In genomic region chr4:136424120-136424999, GRCm38 (mm10) we compare ENCODE assay signal across 8 mouse cellular contexts. TPM values are rescaled to one million over a fixed set of nuclear protein-coding genes. Genes with fewer than 3 reads are reported as not detected.
A peak's percentile ranks its signal among the peaks of the same experiment; 100 is the strongest.
DNase-seq lines count a peak whose midpoint lies in the region; ATAC-seq and TF ChIP-seq lines count a peak whose summit lies in the region.

No protein-coding gene starts in this region.

- peak; percentile 38 for ATAC-seq in lung, postnatal 0 days
- ATAC-seq in hindbrain, embryonic 11.5 days (ENCODE audit: low FRiP score), result 0 out of 2 replicates have a peak, but pooled peaks have one; percentile 17
- peak; percentile 43 for ATAC-seq in midbrain, embryonic 14.5 days (ENCODE audit: low FRiP score, low TSS enrichment)

- DNase-seq in adrenal gland, postnatal 14 days, result peak; percentile 27
- DNase-seq in adrenal gland, adult 8-10 months, result no peak
- no peak for DNase-seq in lung, postnatal 0 days (ENCODE audit: low spot score)
- no peak for DNase-seq in lung, postnatal 14 days
- peak; percentile 51 for DNase-seq in hindbrain, embryonic 11.5 days (ENCODE audit: low spot score)
- DNase-seq in midbrain, embryonic 14.5 days, result peak; percentile 57
- DNase-seq in c-Kit-positive CD71-positive TER-119-positive erythroid progenitor cells, embryonic 14.5 days (ENCODE audit: low spot score), result no peak
- no peak for DNase-seq in spleen, adult 12 weeks (ENCODE audit: low spot score)

- WGBS in lung, postnatal 0 days, result 4% methylated on average over 59 of the region's 70 CpGs
- WGBS in hindbrain, embryonic 11.5 days, result 1% methylated on average over 58 of the region's 70 CpGs
- WGBS in midbrain, embryonic 14.5 days, result 1% methylated on average over 65 of the region's 70 CpGs

- H3K27ac ChIP-seq in lung, postnatal 0 days (ENCODE audit: low read length), result no peak overlapping the region
- no peak overlapping the region for H3K27ac ChIP-seq in hindbrain, embryonic 11.5 days (ENCODE audit: low read depth, low read length)
- H3K27ac ChIP-seq in midbrain, embryonic 14.5 days (replicated peaks; ENCODE audit: low read depth, low read length), result no peak overlapping the region

- no peak for TF ChIP-seq EP300 in lung, postnatal 0 days (IDR thresholded peaks at IDR 0.05)

- no peak for TF ChIP-seq CTCF in lung, postnatal 0 days (IDR thresholded peaks at IDR 0.05)

- peaks cover 20% of the 10 kb centered on the region for H3K27me3 ChIP-seq in lung, postnatal 0 days (replicated peaks; ENCODE audit: insufficient read depth, low read length)
- peaks cover 23% of the 10 kb centered on the region for H3K27me3 ChIP-seq in hindbrain, embryonic 11.5 days (ENCODE audit: control insufficient read depth, insufficient read depth, low read length)
- peaks cover 15% of the 10 kb centered on the region for H3K27me3 ChIP-seq in midbrain, embryonic 14.5 days (ENCODE audit: control insufficient read depth, insufficient read depth, low read length)

- H3K4me2 ChIP-seq in lung, postnatal 0 days (replicated peaks; ENCODE audit: low read depth, low read length), result peak overlapping the region; percentile 75
- peak overlapping the region; percentile 86 for H3K4me2 ChIP-seq in hindbrain, embryonic 11.5 days (replicated peaks; ENCODE audit: low read depth, low read length)
- peak overlapping the region; percentile 75 for H3K4me2 ChIP-seq in midbrain, embryonic 14.5 days (ENCODE audit: low read length)

- 0 out of 2 replicates have a peak, but pooled peaks cover 5% of the 10 kb centered on the region for H3K4me1 ChIP-seq in lung, postnatal 0 days (ENCODE audit: insufficient read depth, low read depth, low read length)
- peaks cover 8% of the 10 kb centered on the region for H3K4me1 ChIP-seq in hindbrain, embryonic 11.5 days (replicated peaks; ENCODE audit: control insufficient read depth, insufficient read depth, low read length)
- H3K4me1 ChIP-seq in midbrain, embryonic 14.5 days (ENCODE audit: control insufficient read depth, insufficient read depth, low read length), result peaks cover 10% of the 10 kb centered on the region; the same call in 1 of the 2 replicates

- H3K36me3 ChIP-seq in lung, postnatal 0 days (ENCODE audit: insufficient read depth, low read length), result no peaks in the 10 kb centered on the region
- no peaks in the 10 kb centered on the region for H3K36me3 ChIP-seq in hindbrain, embryonic 11.5 days (ENCODE audit: control insufficient read depth, insufficient read depth, low read length)
- no peaks in the 10 kb centered on the region for H3K36me3 ChIP-seq in midbrain, embryonic 14.5 days (ENCODE audit: control insufficient read depth, insufficient read depth, low read length)

- H3K9me3 ChIP-seq in lung, postnatal 0 days (ENCODE audit: low read length), result no peaks in the 10 kb centered on the region
- H3K9me3 ChIP-seq in hindbrain, embryonic 11.5 days (ENCODE audit: control insufficient read depth, low read length), result no peaks in the 10 kb centered on the region
- H3K9me3 ChIP-seq in midbrain, embryonic 14.5 days (ENCODE audit: control insufficient read depth, low read length), result no peaks in the 10 kb centered on the region

- H3K4me3 ChIP-seq in lung, postnatal 0 days (ENCODE audit: low read depth, low read length), result peak overlapping the region; percentile 39
- H3K4me3 ChIP-seq in hindbrain, embryonic 11.5 days (ENCODE audit: low read depth, low read length), result peak overlapping the region; percentile 37
- H3K4me3 ChIP-seq in midbrain, embryonic 14.5 days (replicated peaks; ENCODE audit: low read depth, low read length), result peak overlapping the region; percentile 40

- no peak overlapping the region for H3K9ac ChIP-seq in lung, postnatal 0 days (replicated peaks; ENCODE audit: low read depth)
- peak overlapping the region; percentile 42; the same call in 1 of the 2 replicates for H3K9ac ChIP-seq in hindbrain, embryonic 11.5 days (ENCODE audit: low read depth, low read length)
- peak overlapping the region; percentile 52 for H3K9ac ChIP-seq in midbrain, embryonic 14.5 days (replicated peaks; ENCODE audit: low read length)

RNA-seq across cellular contexts. Expression of gene Htr1d, which starts 1.0 kb away (rescaled TPM):
- total RNA-seq in adrenal gland, postnatal 14 days (2021), result 0.15 TPM in 1 of 2 replicates, not detected in the other
- under 1 TPM in 1 of 4 experiments, not detected in 3; 0.19 TPM for total RNA-seq in adrenal gland, adult 8-10 months (2022)
- polyA plus RNA-seq in lung, postnatal 0 days (2015; fragmentation: Nextera tagmentation; extraction: Ambion mirVana), result 0.10 TPM in 1 of 2 replicates, not detected in the other
- polyA plus RNA-seq in hindbrain, embryonic 11.5 days (2014; fragmentation: Nextera tagmentation; extraction: Ambion mirVana), result 0.28 and 0.52 TPM in 2 replicates
- polyA plus RNA-seq in midbrain, embryonic 14.5 days (2014; fragmentation: Nextera tagmentation; extraction: Ambion mirVana), result 0.86 and 1.3 TPM in 2 replicates

RNA-seq across cellular contexts. Expression of gene 6030445D17Rik, which starts 37.7 kb away (rescaled TPM):
- total RNA-seq in adrenal gland, postnatal 14 days (2021), result 0.56 and 0.70 TPM in 2 replicates
- total RNA-seq in adrenal gland, adult 8-10 months (2022), result under 1 TPM; 0.31 to 0.92 (median 0.50) TPM
- polyA plus RNA-seq in lung, postnatal 0 days (2015; fragmentation: Nextera tagmentation; extraction: Ambion mirVana), result 0.36 and 0.78 TPM in 2 replicates
- not detected in 2 replicates for polyA plus RNA-seq in hindbrain, embryonic 11.5 days (2014; fragmentation: Nextera tagmentation; extraction: Ambion mirVana)
- polyA plus RNA-seq in midbrain, embryonic 14.5 days (2014; fragmentation: Nextera tagmentation; extraction: Ambion mirVana), result 0.12 and 0.16 TPM in 2 replicates

RNA-seq across cellular contexts. Expression of gene Luzp1, which starts 45.2 kb away (rescaled TPM):
- 34.4 and 34.6 TPM in 2 replicates for total RNA-seq in adrenal gland, postnatal 14 days (2021)
- total RNA-seq in adrenal gland, adult 8-10 months (2022), result 10 to 100 TPM; 26.4 to 46.4 (median 40.1) TPM
- polyA plus RNA-seq in lung, postnatal 0 days (2015; fragmentation: Nextera tagmentation; extraction: Ambion mirVana), result 109 and 110 TPM in 2 replicates
- polyA plus RNA-seq in hindbrain, embryonic 11.5 days (2014; fragmentation: Nextera tagmentation; extraction: Ambion mirVana), result 96.6 and 130 TPM in 2 replicates
- 40.1 and 40.2 TPM in 2 replicates for polyA plus RNA-seq in midbrain, embryonic 14.5 days (2014; fragmentation: Nextera tagmentation; extraction: Ambion mirVana)

Comparison
In these comparisons a context has a peak if more than half of its experiments do, and no peak if none do; other contexts are left out.
1. DNase-seq: peak in adrenal gland, postnatal 14 days (single experiment), hindbrain, embryonic 11.5 days (single experiment) and midbrain, embryonic 14.5 days (single experiment); none in adrenal gland, adult 8-10 months (single experiment), lung, postnatal 0 days (single experiment), lung, postnatal 14 days (single experiment), c-Kit-positive CD71-positive TER-119-positive erythroid progenitor cells, embryonic 14.5 days (single experiment) and spleen, adult 12 weeks (single experiment).
2. Peak in every context shown above with its lines, with median percentiles within 50 percentile points of each other: ATAC-seq, H3K4me2 ChIP-seq and H3K4me3 ChIP-seq.